Mouse (Mus musculus) intestine, embryonic 16.5 days (tissue): ENCODE data around the gene Grn. TPM values are rescaled to one million over a fixed set of nuclear protein-coding genes. Genes with fewer than 3 reads are reported as not detected.

Experiments
- ATAC-seq: fragments of 200-750 bp; cut with Nextera tagmentation; 2 replicates; pipeline ENCODE4 v1.8.0; 2017; ENCODE audit warnings: moderate TSS enrichment, moderate library complexity
- H3K27ac ChIP-seq: fragments of 300-500 bp; sonication (generic); 2 replicates; pipeline ENCODE4 v1.5.1; 2014; ENCODE audit warnings: mild to moderate bottlenecking, low read length
- H3K27me3 ChIP-seq: fragments of 300-500 bp; sonication (generic); replicated peaks from 2 replicates; pipeline ENCODE4 v1.6.1; 2014; ENCODE audit warnings: low read length, control low read depth, mixed read lengths; ENCODE audit not compliant: control insufficient read depth, insufficient read depth
- H3K36me3 ChIP-seq: fragments of 300-500 bp; sonication (generic); 2 replicates; pipeline ENCODE4 v1.6.1; 2014; ENCODE audit warnings: low read length, control low read depth; ENCODE audit not compliant: control insufficient read depth, insufficient read depth
- H3K4me1 ChIP-seq: fragments of 300-500 bp; sonication (generic); 2 replicates; pipeline ENCODE4 v1.6.1; 2014; ENCODE audit warnings: low read length, control low read depth, mixed read lengths; ENCODE audit not compliant: control insufficient read depth, insufficient read depth
- H3K4me2 ChIP-seq: fragments of 300-500 bp; sonication (generic); 2 replicates; pipeline ENCODE4 v1.6.1; 2014; ENCODE audit warnings: low read depth, low read length, control low read depth
- H3K4me3 ChIP-seq: fragments of 300-500 bp; sonication (generic); 2 replicates; pipeline ENCODE4 v1.5.1; 2014; ENCODE audit warnings: mild to moderate bottlenecking, low read length
- H3K9ac ChIP-seq: fragments of 300-500 bp; sonication (generic); 2 replicates; pipeline ENCODE4 v1.6.1; 2014; ENCODE audit warnings: low read depth, low read length
- H3K9me3 ChIP-seq: fragments of 300-500 bp; sonication (generic); 2 replicates; pipeline ENCODE4 v1.6.1; 2016; ENCODE audit warnings: low read length, control low read depth; ENCODE audit not compliant: control insufficient read depth
- WGBS: fragments of 180-500 bp; shearing (Covaris S2); extraction: QIAGEN DNeasy Blood & Tissue Kit; methylation state at CpG from one replicate; pipeline ENCODE4 v1.1.7; 2014; 5-methylcytosine and 5-hydroxymethylcytosine counted together
- polyA plus RNA-seq: library from polyadenylated mRNA; unstranded; fragments of >200 nt; fragmentation: Nextera tagmentation; extraction: Ambion mirVana; gene quantifications from 2 replicates; pipeline ENCODE4 v1.2.1, GENCODE M21; 2015

The Grn gene
- polyA plus RNA-seq, 1 experiment from 2014 or later = 221 TPM

DNA sequence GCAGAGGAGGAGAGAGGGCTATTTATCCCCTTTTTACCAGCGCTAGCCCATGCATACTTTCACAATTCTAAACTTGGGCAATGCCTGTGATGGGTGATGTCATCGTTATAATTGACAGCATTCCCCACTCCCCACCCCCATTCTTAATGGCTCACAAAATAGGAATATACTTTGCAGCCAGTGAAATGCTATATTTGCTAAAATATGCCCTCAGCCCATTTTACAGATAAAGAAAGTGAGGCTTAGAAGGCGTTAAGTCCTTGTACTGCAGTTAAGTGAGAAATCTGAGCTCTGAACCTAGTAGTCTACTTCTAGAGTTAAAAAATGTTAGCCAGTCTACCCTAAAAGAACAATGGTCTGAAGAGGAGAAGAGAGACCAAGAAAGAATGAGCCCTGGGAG is 14.2 kb downstream of the Grn start:
- no peak for ATAC-seq
- Histone ChIP-seq H3K27me3 (peaks cover 3% of the 10 kb centered on the region; the same call in 1 of the 2 replicates), H3K9me3 (no peaks in the 10 kb centered on the region), H3K9ac (no peak overlapping the region), H3K4me3 (no peak overlapping the region), H3K4me1 (peaks cover 27% of the 10 kb centered on the region), H3K4me2 (no peak overlapping the region), H3K36me3 (0 out of 2 replicates have a peak, but pooled peaks cover 5% of the 10 kb centered on the region), H3K27ac (no peak overlapping the region)
- 80% methylated on average over 3 of the region's 3 CpGs for WGBS

DNA sequence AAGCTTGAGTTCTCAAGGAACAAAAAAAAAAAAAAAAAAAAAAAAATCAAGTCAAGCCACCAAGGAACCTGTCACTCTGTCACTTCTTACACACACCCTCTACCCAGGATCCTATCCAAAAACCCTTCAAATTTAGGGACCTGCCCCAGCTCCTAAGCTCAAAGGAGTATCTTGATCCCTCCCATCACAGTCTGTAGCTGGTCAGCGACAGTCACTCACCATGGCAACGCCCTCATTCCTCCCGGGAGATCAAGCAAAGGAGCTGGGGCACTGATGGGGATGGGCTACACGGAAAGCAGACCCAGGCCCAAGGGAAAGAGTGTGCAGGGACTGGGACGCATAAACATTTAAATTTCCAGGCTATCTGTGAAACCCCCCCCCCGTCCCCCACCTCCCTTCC is 14.7 kb downstream of the Grn start:
- H3K27ac ChIP-seq = 0 out of 2 replicates have a peak overlapping the region, but pooled peaks have one; percentile 8
- H3K4me1 ChIP-seq = peaks cover 27% of the 10 kb centered on the region
- H3K4me2 ChIP-seq = no peak overlapping the region; the same call in 1 of the 2 replicates
- H3K4me3 ChIP-seq = no peak overlapping the region
- H3K9me3 ChIP-seq = no peaks in the 10 kb centered on the region
- H3K9ac ChIP-seq = no peak overlapping the region
- 0 out of 2 replicates have a peak, but pooled peaks cover 5% of the 10 kb centered on the region for H3K36me3 ChIP-seq
- ATAC-seq = no peak
- peaks cover 3% of the 10 kb centered on the region; the same call in 1 of the 2 replicates for H3K27me3 ChIP-seq
- 15% methylated on average over 6 of the region's 6 CpGs for WGBS

DNA sequence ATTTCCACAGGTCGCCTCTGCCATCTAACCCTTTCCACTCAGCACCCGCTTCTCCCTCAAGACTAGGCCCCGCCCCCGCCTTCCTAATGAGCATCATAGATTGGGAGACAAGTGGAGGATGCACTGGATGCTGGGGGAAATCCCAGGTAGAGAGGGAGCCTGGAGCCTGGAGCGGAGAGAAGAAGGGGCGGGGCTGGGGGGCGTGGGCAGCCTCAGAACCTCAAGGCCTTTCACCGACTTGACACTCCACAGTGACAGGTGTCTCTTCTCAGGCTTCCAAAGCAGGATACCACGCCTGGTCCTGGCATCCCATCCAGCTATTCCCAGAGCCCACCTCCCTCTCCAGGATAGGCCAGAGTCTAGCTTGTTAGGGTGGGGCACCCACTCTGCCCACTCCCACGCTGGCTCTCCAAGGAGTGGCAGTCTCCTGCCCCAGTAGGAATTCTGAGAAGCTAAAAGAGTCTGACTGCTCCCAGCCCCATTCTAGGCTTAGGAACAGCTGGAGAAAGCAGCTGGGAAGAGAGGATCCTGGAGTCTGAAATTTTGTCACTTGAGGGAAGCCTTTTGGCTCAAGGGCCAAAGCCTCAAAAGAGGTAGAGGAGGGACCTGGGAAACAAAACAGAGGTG is 15.3 kb downstream of the Grn start:
- 20% methylated on average over 10 of the region's 10 CpGs for WGBS
- H3K36me3 ChIP-seq = 0 out of 2 replicates have a peak, but pooled peaks cover 5% of the 10 kb centered on the region
- peak overlapping the region; percentile 87 for H3K27ac ChIP-seq
- H3K27me3 ChIP-seq = peaks cover 3% of the 10 kb centered on the region; the same call in 1 of the 2 replicates
- H3K9ac ChIP-seq = no peak overlapping the region
- peaks cover 27% of the 10 kb centered on the region for H3K4me1 ChIP-seq
- H3K4me2 ChIP-seq = peak overlapping the region; percentile 97; the same call in 1 of the 2 replicates
- peak overlapping the region; percentile 91; the same call in 1 of the 2 replicates for H3K4me3 ChIP-seq
- ATAC-seq = peak; percentile 27
- H3K9me3 ChIP-seq = no peaks in the 10 kb centered on the region

DNA sequence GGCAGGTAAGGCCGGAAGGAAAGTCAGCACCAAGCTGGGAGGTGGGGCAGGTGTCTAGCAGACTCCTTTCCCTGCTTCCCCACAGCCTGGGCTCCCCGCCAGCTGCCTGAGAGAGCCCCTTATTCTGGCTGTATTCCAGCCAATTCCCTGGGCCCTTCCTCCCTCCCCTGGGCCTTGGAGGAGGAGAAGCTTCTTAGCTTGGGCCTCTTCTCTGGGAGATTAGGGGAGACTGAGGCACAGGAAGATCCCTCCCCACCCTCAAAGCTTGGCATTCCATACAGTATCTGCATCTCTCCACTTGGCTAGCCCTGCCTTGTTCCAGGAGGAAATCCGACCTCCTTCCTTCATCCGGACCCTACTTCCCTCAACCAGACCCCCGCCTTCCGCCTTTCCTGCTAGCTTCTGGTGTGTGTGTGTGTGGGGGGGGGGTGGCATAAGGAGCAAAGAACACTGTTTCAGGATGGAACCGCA is 15.8 kb downstream of the Grn start:
- 0 out of 2 replicates have a peak, but pooled peaks cover 5% of the 10 kb centered on the region for H3K36me3 ChIP-seq
- H3K9ac ChIP-seq = peak overlapping the region; percentile 95
- WGBS = 16% methylated on average over 7 of the region's 7 CpGs
- peaks cover 27% of the 10 kb centered on the region for H3K4me1 ChIP-seq
- peak; percentile 50 for ATAC-seq
- peak overlapping the region; percentile 91 for H3K4me3 ChIP-seq
- H3K27me3 ChIP-seq = peaks cover 3% of the 10 kb centered on the region; the same call in 1 of the 2 replicates
- peak overlapping the region; percentile 97 for H3K4me2 ChIP-seq
- H3K27ac ChIP-seq = peak overlapping the region; percentile 87
- no peaks in the 10 kb centered on the region for H3K9me3 ChIP-seq

DNA sequence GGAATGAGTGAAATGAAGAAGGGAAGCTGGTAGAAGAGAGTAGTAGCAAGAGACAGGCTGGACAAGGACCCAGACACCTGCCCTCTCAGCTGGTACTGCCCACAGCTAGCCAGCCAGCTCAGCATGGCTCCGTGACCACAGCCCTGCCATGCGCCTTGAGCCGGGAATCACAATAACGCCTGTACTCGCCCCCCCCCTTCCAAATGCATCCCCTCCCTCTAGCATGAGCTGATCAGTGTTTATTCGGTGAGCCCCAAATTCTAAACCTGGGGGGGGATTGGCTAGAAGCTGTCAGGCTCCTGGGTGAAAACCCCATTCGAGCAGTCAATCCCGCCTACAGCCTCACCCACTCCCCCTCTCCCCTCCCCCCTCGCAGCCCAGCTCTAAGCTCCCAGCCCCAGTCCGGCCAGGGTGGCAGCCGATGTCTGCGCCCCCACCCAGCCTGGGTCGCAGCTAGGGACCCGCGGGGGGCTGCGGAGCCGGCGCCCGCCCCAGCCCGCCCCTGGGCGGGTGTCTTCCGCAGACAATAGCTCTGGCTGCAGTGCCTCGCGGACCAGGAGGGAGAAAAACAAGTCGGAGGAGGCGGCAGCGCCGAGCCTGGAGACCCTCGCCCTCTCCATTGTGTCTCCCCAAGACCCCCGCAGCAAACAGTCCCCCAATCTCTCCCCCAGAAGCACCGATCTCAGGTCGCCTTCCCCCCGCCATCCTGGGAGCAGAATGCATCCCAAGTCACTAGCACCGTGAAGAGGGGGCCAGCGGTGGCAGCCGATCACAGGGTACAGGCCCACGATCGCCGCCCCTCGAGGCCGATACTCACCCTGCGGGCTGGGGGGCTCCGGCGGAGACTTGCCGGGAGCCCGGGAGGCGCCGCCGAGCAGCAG is 16.7 kb downstream of the Grn start:
- WGBS = 1% methylated on average over 45 of the region's 49 CpGs
- H3K27me3 ChIP-seq = peaks cover 3% of the 10 kb centered on the region; the same call in 1 of the 2 replicates
- H3K9ac ChIP-seq = peak overlapping the region; percentile 95
- ATAC-seq = peak; percentile 32
- H3K36me3 ChIP-seq = 0 out of 2 replicates have a peak, but pooled peaks cover 5% of the 10 kb centered on the region
- H3K9me3 ChIP-seq = no peaks in the 10 kb centered on the region
- H3K4me1 ChIP-seq = peaks cover 27% of the 10 kb centered on the region
- peak overlapping the region; percentile 87 for H3K27ac ChIP-seq
- H3K4me3 ChIP-seq = peak overlapping the region; percentile 91
- H3K4me2 ChIP-seq = peak overlapping the region; percentile 97

DNA sequence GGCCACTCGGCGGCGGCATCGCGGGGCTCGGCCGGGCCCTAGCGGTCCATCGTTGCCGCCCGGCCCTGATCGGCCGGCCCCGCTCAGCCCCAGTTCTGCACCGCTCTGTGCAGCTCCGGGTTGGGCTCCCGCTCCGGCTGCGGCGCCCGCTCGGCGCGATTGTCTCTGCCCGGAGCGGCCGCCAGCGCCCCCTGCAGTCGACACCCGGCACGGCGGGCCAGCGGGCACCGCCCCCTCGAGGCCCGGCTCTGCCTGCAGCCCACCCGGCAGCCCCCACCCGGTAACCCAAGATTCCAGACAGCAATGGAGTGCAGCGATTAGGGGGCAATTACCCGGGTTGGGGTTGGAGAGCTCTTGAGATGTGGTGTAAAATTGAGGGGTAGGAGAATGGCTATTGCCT is 17.4 kb downstream of the Grn start, which contains the start of gene Fam171a2:
TSS of gene Fam171a2 (minus strand) at position 186 of the 400 bp plus-strand sequence.
- peak; percentile 70 for ATAC-seq
- Histone ChIP-seq H3K4me2 (peak within 1 kb of the TSS; percentile 97), H3K4me1 (peaks cover 27% of the 10 kb centered on the region), H3K9ac (peak within 1 kb of the TSS; percentile 95), H3K9me3 (no peaks in the 10 kb centered on the region), H3K27me3 (peaks cover 3% of the 10 kb centered on the region; the same call in 1 of the 2 replicates), H3K4me3 (peak within 1 kb of the TSS; percentile 91), H3K27ac (peak within 1 kb of the TSS; percentile 87), H3K36me3 (0 out of 2 replicates have a peak, but pooled peaks cover 2% of the 10 kb centered on the region)
- WGBS = 0% methylated on average over 29 of the region's 40 CpGs

DNA sequence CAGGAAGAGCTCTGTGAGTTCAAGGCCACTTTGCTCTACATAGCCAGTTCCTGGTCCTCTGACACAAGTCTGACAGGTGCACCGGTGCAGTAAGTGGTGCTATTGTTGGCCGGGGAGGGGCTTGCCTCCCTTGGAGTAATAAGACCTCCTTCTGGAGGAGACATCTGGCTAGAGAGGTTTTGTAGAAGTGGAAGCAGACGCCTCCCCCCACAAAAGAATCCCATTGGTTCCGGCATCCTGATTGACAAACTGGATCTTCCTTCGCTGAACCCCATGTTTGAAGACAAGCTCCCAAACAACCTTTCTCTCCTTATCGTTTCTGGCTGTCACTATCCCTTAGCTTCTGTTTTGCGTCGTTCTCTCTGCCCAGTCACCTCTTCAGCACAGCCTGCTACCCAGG is 18.2 kb downstream of the Grn start:
- H3K27ac ChIP-seq = no peak overlapping the region
- 23% methylated on average over 8 of the region's 8 CpGs for WGBS
- H3K27me3 ChIP-seq = peaks cover 5% of the 10 kb centered on the region; the same call in 1 of the 2 replicates

DNA sequence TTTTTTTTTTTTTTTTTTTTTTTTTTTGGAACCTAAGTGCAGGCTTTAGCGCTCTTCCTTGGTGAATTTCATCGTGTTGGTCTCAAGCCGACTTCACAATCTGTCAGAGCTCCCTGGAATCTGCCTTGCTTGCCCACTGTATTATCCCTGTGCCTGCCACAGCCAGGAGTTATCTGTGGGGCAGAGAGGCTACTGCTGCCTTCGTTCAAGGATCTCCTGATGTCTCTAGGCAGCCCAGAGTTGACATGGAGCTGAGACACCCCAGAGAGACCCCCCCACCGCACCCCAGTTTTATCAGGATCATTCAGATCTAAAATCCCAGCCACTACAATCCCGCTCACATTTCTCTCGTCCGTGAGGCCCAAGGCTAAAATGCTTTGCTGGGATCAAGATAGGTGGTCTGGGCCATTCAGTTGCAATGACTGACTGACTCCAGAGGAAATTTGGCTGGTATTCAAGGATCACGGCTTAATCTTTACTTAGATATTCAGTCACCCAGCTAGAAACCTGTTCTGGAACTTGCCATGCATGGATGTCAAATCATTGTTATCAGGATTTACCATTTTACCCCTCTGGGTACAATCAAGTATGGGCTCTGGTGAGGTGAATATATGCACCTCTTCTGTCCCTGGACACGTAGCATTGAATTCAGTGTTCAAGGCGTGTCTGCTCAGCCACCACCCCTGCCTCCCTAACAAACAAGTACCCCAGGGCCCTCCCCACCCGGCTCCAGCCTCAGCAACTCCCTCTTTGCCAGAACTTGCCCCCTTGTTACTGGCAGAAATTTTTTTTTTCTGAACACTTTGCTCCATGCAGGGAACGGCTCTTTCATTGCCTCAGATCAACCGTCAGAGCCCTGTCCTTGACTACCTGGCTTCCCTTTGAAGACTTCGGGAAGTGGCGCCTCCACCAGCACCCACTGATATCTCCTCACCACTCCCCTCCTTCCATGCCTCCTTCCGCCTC is 19.2 kb downstream of the Grn start:
- no peak overlapping the region for H3K9ac ChIP-seq
- H3K27ac ChIP-seq = no peak overlapping the region
- H3K4me3 ChIP-seq = no peak overlapping the region
- H3K4me1 ChIP-seq = peaks cover 25% of the 10 kb centered on the region
- H3K36me3 ChIP-seq = no peaks in the 10 kb centered on the region
- 40% methylated on average over 17 of the region's 17 CpGs for WGBS
- no peak overlapping the region for H3K4me2 ChIP-seq
- peaks cover 5% of the 10 kb centered on the region; the same call in 1 of the 2 replicates for H3K27me3 ChIP-seq
- ATAC-seq = no peak
- no peaks in the 10 kb centered on the region for H3K9me3 ChIP-seq

More for the DNA sequence above, 18.2 kb downstream of the Grn start:
- Histone ChIP-seq H3K9me3 (no peaks in the 10 kb centered on the region), H3K4me2 (no peak overlapping the region), H3K4me1 (peaks cover 27% of the 10 kb centered on the region), H3K4me3 (no peak overlapping the region), H3K36me3 (no peaks in the 10 kb centered on the region), H3K9ac (no peak overlapping the region)
- ATAC-seq = no peak
